Mouse (Mus musculus): ENCODE data around the gene Ist1. TPM values are rescaled to one million over a fixed set of nuclear protein-coding genes. Genes with fewer than 3 reads are reported as not detected.

Ist1 gene
- 76.4 and 85.5 TPM in 2 replicates for polyA plus RNA-seq (2014; fragmentation: Nextera tagmentation; extraction: Ambion mirVana)

DNA sequence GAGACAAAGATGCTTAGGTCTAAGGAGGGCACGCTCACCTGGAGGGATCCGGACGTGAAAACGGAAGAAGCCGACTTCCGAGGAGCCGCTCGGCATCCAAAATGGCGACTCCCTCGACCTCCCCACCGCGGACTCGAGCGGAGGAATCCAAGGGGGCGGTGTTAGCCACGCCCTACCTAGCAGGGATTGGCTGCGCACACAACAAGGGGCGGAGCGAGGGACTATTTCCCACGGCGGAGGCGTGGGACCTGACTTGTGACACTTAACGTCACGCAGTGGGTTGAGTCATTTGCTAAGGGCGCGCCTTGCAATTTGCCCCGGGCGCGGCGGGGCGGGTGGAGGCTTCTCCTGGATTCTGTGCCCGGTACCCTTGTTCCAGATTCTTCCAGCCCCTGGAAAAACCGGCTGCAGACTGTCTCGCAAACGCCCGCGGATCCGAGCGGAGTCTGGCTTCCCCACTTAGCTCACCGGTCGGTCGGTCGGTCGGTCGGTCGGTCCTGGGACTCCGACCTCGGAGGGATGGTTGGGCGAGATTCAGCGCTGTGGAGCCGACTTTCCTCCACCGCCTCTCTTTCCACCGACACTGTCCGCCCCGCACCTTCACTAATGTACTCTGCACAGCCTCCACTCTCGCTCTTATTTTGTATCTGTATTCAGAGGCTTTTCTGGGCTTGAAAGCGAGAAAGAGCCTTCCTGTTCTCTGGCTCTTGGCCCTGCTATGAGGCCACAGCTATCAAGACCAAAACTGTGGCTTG, at the start of gene Ist1:
Gene Ist1, minus strand, starts transcription at position 115 of the 755 bp plus-strand sequence.
- Histone ChIP-seq H3K4me2 (peak within 1 kb of the TSS; percentile 91), H3K27ac (ENCODE audit: low read depth, low read length) (peak within 1 kb of the TSS; percentile 55), H3K36me3 (ENCODE audit: control insufficient read depth, insufficient read depth, low read length) (no peaks in the 10 kb centered on the region), H3K9me3 (ENCODE audit: control insufficient read depth, low read length) (no peaks in the 10 kb centered on the region), H3K9ac (ENCODE audit: low read depth, low read length) (peak within 1 kb of the TSS; percentile 93), H3K4me3 (ENCODE audit: low read depth, low read length) (peak within 1 kb of the TSS; percentile 99), H3K4me1 (replicated peaks; ENCODE audit: control insufficient read depth, insufficient read depth, low read length) (peaks cover 12% of the 10 kb centered on the region; the same call in 1 of the 2 replicates), H3K27me3 (replicated peaks; ENCODE audit: control insufficient read depth, insufficient read depth, low read length) (no peaks in the 10 kb centered on the region)
- ATAC-seq (replicated peaks; ENCODE audit: low FRiP score) (peak; percentile 97), DNase-seq (ENCODE audit: low spot score) (peak; percentile 98)
- WGBS = under 1% methylated on average over 57 of the region's 57 CpGs

- H3K4me1 ChIP-seq (replicated peaks; ENCODE audit: control insufficient read depth, insufficient read depth, low read length) = peaks cover 10% of the 10 kb centered on the region
- no peaks in the 10 kb centered on the region for H3K9me3 ChIP-seq (ENCODE audit: control insufficient read depth, low read length)
- no peak for DNase-seq (ENCODE audit: low spot score)
- peaks cover 7% of the 10 kb centered on the region for H3K36me3 ChIP-seq (ENCODE audit: control insufficient read depth, insufficient read depth, low read length)
- H3K27me3 ChIP-seq (replicated peaks; ENCODE audit: control insufficient read depth, insufficient read depth, low read length) = no peaks in the 10 kb centered on the region
- peak overlapping the region; percentile 97 for H3K9ac ChIP-seq (ENCODE audit: low read depth, low read length)
- H3K4me2 ChIP-seq = peak overlapping the region; percentile 97
- peak overlapping the region; percentile 99 for H3K4me3 ChIP-seq (ENCODE audit: low read depth, low read length)
- 91% methylated on average over 1 of the region's 1 CpGs for WGBS
- 0 out of 2 replicates have a peak overlapping the region, but pooled peaks have one; percentile 73 for H3K27ac ChIP-seq (ENCODE audit: low read depth, low read length)
- 0 out of 2 replicates have a peak, but pooled peaks have one; percentile 6 for ATAC-seq (replicated peaks; ENCODE audit: low FRiP score)
Measured at GRCm38 (mm10) chr8:109738049-109738380, 45.0 kb upstream of the Ist1 start.

DNA sequence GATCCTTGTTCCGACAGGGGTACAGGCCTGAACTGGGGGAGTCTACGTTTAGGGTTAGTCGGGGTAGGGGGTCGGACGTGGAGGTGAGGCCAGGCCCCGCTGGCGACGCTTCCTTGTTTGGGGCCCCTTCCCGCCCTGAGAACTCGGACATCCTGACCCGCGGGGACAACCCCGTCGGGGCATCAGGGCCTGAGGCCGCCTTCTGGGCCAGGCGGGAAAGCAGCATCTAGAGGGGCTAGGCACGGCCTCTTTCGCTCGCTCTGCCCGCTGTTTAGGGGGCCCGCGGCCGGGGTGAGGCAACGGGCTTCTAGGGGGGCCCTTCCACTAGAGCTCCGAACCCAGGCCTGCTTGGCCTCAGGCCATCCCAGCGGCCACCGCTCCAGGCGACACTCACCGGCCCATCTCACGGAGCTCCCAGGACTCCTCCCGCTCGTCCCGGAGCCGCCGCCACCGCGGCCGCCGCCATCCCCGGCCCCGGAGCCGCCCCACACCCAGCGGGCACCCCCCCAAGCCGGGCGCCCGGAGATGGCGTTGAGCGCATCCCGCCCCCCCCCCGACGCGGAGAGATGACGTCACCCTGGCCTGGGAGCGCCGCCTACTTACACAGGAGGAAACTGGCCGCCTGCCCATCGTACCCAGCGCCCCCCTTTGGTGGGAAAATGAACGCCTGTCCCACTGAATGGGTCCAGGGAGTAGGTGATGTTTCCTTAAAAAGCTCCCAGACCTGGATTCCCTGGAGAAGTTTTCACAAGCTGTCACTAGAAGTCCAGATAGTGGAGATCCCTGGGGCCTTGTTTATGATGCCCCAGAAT, 44.4 kb upstream of the Ist1 start, which contains the start of gene Atxn1l:
Gene Atxn1l, minus strand, starts transcription at position 503 of the 812 bp plus-strand sequence.
- Histone ChIP-seq H3K4me1 (replicated peaks; ENCODE audit: control insufficient read depth, insufficient read depth, low read length) (peaks cover 10% of the 10 kb centered on the region), H3K27me3 (replicated peaks; ENCODE audit: control insufficient read depth, insufficient read depth, low read length) (no peaks in the 10 kb centered on the region), H3K4me3 (ENCODE audit: low read depth, low read length) (peak within 1 kb of the TSS; percentile 99), H3K9me3 (ENCODE audit: control insufficient read depth, low read length) (no peaks in the 10 kb centered on the region), H3K4me2 (peak within 1 kb of the TSS; percentile 97), H3K27ac (ENCODE audit: low read depth, low read length) (peak within 1 kb of the TSS; percentile 73; the same call in 1 of the 2 replicates), H3K9ac (ENCODE audit: low read depth, low read length) (peak within 1 kb of the TSS; percentile 97), H3K36me3 (ENCODE audit: control insufficient read depth, insufficient read depth, low read length) (peaks cover 11% of the 10 kb centered on the region)
- WGBS = under 1% methylated on average over 58 of the region's 59 CpGs
- peak; percentile 92 for DNase-seq (ENCODE audit: low spot score)
- ATAC-seq (replicated peaks; ENCODE audit: low FRiP score) = peak; percentile 87

DNA sequence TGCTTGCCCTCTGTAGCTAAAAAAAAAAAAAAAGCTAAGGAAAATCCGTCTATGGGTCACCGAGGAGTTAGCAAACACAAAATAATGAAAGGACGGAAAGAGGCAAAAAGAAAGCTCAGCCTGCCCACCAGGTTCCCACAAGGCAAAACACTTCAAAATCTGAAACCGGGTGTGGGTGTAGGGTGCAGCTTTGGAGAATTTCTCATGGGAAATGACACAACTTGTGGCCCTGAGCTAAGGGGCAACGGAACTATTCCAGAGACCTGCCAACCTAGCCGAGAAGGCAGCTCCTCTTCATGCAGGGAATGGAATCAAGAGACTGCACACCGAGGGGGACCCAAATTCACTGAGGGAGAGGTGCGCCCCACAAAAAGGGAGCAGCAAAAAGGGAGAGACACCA, 43.8 kb upstream of the Ist1 start:
- H3K4me3 ChIP-seq (ENCODE audit: low read depth, low read length) = peak overlapping the region; percentile 99
- no peak for DNase-seq (ENCODE audit: low spot score)
- WGBS = 10% methylated on average over 8 of the region's 8 CpGs
- peak overlapping the region; percentile 97 for H3K4me2 ChIP-seq
- H3K9ac ChIP-seq (ENCODE audit: low read depth, low read length) = peak overlapping the region; percentile 97
- peaks cover 10% of the 10 kb centered on the region for H3K4me1 ChIP-seq (replicated peaks; ENCODE audit: control insufficient read depth, insufficient read depth, low read length)
- H3K27ac ChIP-seq (ENCODE audit: low read depth, low read length) = peak overlapping the region; percentile 73; the same call in 1 of the 2 replicates
- H3K36me3 ChIP-seq (ENCODE audit: control insufficient read depth, insufficient read depth, low read length) = peaks cover 12% of the 10 kb centered on the region
- peak; percentile 25 for ATAC-seq (replicated peaks; ENCODE audit: low FRiP score)
- H3K9me3 ChIP-seq (ENCODE audit: control insufficient read depth, low read length) = no peaks in the 10 kb centered on the region
- no peaks in the 10 kb centered on the region for H3K27me3 ChIP-seq (replicated peaks; ENCODE audit: control insufficient read depth, insufficient read depth, low read length)

DNA sequence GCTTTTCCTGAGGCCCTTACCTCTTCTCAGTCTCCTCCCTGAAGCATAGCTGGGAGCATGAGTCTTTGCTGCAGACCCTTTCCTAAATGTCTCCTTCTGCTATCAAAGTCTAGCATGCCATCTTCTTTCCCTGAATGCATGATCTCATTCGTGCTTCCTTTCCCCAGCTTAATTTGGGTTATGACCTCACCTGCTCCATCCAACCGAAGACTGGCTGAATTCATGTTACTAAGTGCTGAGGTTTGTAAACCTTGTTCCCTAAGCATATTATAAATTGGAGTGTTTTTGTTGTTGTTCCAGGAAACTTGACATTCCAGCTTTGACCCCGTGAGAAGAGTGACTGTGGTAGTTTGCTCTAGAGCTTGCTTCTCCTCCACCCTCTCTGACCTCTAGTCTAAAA, 41.0 kb upstream of the Ist1 start:
- Histone ChIP-seq H3K4me1 (replicated peaks; ENCODE audit: control insufficient read depth, insufficient read depth, low read length) (peaks cover 10% of the 10 kb centered on the region), H3K27me3 (replicated peaks; ENCODE audit: control insufficient read depth, insufficient read depth, low read length) (no peaks in the 10 kb centered on the region), H3K9me3 (ENCODE audit: control insufficient read depth, low read length) (no peaks in the 10 kb centered on the region), H3K36me3 (ENCODE audit: control insufficient read depth, insufficient read depth, low read length) (peaks cover 19% of the 10 kb centered on the region), H3K9ac (ENCODE audit: low read depth, low read length) (no peak overlapping the region), H3K4me3 (ENCODE audit: low read depth, low read length) (no peak overlapping the region), H3K4me2 (no peak overlapping the region), H3K27ac (ENCODE audit: low read depth, low read length) (no peak overlapping the region)
- no peak for ATAC-seq (replicated peaks; ENCODE audit: low FRiP score)
- whole genome bisulfite sequencing = 88% methylated on average over 3 of the region's 3 CpGs
- DNase-seq (ENCODE audit: low spot score) = no peak

GRCm38 (mm10) chr8:109731012-109731411, 38.0 kb upstream of the Ist1 start:
- H3K4me1 ChIP-seq (replicated peaks; ENCODE audit: control insufficient read depth, insufficient read depth, low read length) = peaks cover 3% of the 10 kb centered on the region
- H3K36me3 ChIP-seq (ENCODE audit: control insufficient read depth, insufficient read depth, low read length) = peaks cover 20% of the 10 kb centered on the region
- no peak for ATAC-seq (replicated peaks; ENCODE audit: low FRiP score)
- WGBS = 83% methylated on average over 3 of the region's 3 CpGs
- H3K9me3 ChIP-seq (ENCODE audit: control insufficient read depth, low read length) = no peaks in the 10 kb centered on the region
- no peak for DNase-seq (ENCODE audit: low spot score)
- no peaks in the 10 kb centered on the region for H3K27me3 ChIP-seq (replicated peaks; ENCODE audit: control insufficient read depth, insufficient read depth, low read length)
- H3K27ac ChIP-seq (ENCODE audit: low read depth, low read length) = no peak overlapping the region
- no peak overlapping the region for H3K4me3 ChIP-seq (ENCODE audit: low read depth, low read length)
- H3K4me2 ChIP-seq = no peak overlapping the region
- no peak overlapping the region for H3K9ac ChIP-seq (ENCODE audit: low read depth, low read length)

GRCm38 (mm10) chr8:109725106-109725505, 32.0 kb upstream of the Ist1 start:
- Histone ChIP-seq H3K27ac (ENCODE audit: low read depth, low read length) (no peak overlapping the region), H3K36me3 (ENCODE audit: control insufficient read depth, insufficient read depth, low read length) (peaks cover 37% of the 10 kb centered on the region), H3K4me3 (ENCODE audit: low read depth, low read length) (no peak overlapping the region), H3K4me2 (no peak overlapping the region), H3K4me1 (replicated peaks; ENCODE audit: control insufficient read depth, insufficient read depth, low read length) (no peaks in the 10 kb centered on the region), H3K9me3 (ENCODE audit: control insufficient read depth, low read length) (no peaks in the 10 kb centered on the region), H3K27me3 (replicated peaks; ENCODE audit: control insufficient read depth, insufficient read depth, low read length) (no peaks in the 10 kb centered on the region), H3K9ac (ENCODE audit: low read depth, low read length) (no peak overlapping the region)
- ATAC-seq (replicated peaks; ENCODE audit: low FRiP score) (no peak), DNase-seq (ENCODE audit: low spot score) (no peak)
- whole genome bisulfite sequencing = 86% methylated on average over 3 of the region's 3 CpGs

DNA sequence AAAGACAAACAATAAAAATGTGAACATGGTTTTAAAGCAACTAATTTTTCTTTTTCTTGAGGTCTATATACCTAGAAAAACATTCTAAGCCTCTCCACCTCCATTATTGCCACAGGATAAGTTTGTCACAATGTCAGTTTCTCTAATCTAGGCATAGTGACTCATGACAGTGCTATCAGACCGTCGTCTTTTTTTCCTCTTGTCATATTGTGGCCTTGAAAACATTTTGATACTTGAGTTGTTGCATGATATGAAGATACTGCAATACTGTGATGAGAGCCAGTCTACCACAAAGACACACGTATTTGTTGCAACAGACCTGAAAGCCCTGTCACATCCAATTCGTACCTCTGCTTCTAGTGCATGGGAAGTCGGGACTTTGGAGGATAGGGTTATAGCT, 21.9 kb upstream of the Ist1 start:
- H3K9me3 ChIP-seq (ENCODE audit: control insufficient read depth, low read length) = no peaks in the 10 kb centered on the region
- H3K27ac ChIP-seq (ENCODE audit: low read depth, low read length) = no peak overlapping the region
- no peak overlapping the region for H3K4me3 ChIP-seq (ENCODE audit: low read depth, low read length)
- no peaks in the 10 kb centered on the region for H3K27me3 ChIP-seq (replicated peaks; ENCODE audit: control insufficient read depth, insufficient read depth, low read length)
- WGBS = 85% methylated on average over 5 of the region's 5 CpGs
- H3K9ac ChIP-seq (ENCODE audit: low read depth, low read length) = no peak overlapping the region
- ATAC-seq (replicated peaks; ENCODE audit: low FRiP score) (no peak), DNase-seq (ENCODE audit: low spot score) (no peak)
- H3K4me1 ChIP-seq (replicated peaks; ENCODE audit: control insufficient read depth, insufficient read depth, low read length) = no peaks in the 10 kb centered on the region
- peaks cover 15% of the 10 kb centered on the region for H3K36me3 ChIP-seq (ENCODE audit: control insufficient read depth, insufficient read depth, low read length)
- no peak overlapping the region for H3K4me2 ChIP-seq

Data from liver, embryonic 11.5 days (tissue).